Mouse (Mus musculus) layer of hippocampus, adult 2 months (tissue): Measurements from ENCODE around the gene H1fnt. TPM values are rescaled to one million over a fixed set of nuclear protein-coding genes. Genes with fewer than 3 reads are reported as not detected.

Source experiments
- DNase-seq, 2 experiments: peaks; one replicate each; pipeline ENCODE4 v3.0.0; 2022; ENCODE audit warnings: low spot score in 2 of 2
- H3K27ac ChIP-seq: fragments of 200-600 bp; 2 replicates; pipeline ENCODE4 v1.8.1; 2022
- H3K4me3 ChIP-seq: fragments of 200-600 bp; 2 replicates; pipeline ENCODE4 v1.8.1; 2022; ENCODE audit warnings: mild to moderate bottlenecking
- CTCF ChIP-seq: fragments of 200-600 bp; conservative IDR thresholded peaks from 2 replicates; pipeline ENCODE4 v1.8.1; 2022; ENCODE audit warnings: antibody characterized with exemption, mild to moderate bottlenecking, moderate library complexity
- total RNA-seq, 2 experiments: library from RNA; stranded (reverse); gene quantifications; 2 replicates each; pipeline ENCODE4 v1.2.3; 2021

Gene H1fnt
- total RNA-seq, 2 experiments from 2014 or later, result not detected

DNA sequence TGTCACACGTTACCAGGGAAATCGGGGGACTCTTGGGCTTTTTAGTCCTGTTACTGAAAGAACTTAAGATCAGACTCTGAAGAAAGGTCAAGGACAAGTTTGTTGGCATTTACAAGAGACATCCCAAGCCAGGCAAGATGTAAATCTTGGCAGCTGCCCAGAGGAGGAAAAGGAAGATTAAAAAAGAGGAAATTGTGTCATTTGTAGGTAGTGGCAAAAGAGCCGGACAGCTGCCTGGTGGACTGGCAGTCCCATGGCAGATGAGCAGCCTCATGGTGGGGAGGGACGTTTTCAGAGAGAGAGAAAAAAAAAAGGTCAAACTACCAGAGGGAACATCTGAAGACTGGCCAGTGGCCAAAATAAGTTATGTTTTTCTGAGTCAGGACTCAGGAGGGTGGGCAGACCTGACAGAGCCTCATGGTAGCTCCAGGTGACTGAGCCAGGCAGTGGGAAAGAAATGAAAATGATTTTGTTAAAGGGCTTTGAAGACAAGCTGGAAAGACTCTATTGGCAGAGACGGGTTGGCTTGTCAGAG lies 43.7 kb downstream of the H1fnt start:
- DNase-seq, result no peak
- TF ChIP-seq CTCF, result no peak
- Histone ChIP-seq H3K27ac (no peak overlapping the region), H3K4me3 (no peak overlapping the region)

DNA sequence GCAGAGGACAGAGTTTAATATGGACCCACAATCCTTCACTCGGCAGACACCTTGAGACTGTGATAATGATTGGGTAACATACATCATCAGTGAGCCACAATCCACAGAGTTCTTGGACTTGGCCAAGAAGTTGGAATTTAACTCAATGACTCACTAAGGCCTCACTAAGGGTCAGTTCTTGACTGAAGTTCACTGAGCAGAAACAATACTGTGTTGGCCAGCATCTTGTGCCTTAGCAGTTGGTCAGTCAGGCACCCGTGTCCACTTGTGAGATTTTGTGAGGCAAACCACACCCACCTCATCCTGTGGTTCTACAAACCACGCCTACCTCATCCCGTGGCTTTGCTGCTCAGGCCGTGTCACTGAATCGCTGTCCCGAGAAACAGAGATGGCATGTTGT lies 47.4 kb downstream of the H1fnt start:
- H3K4me3 ChIP-seq, result no peak overlapping the region
- TF ChIP-seq CTCF, result no peak
- DNase-seq, result no peak
- no peak overlapping the region for H3K27ac ChIP-seq

Other genes starting within 250 kb of the H1fnt start
- 100 to 1,000 TPM; 333 to 349 TPM for gene Pfkm, start 164.7 kb downstream of the H1fnt start, total RNA-seq
- 10 to 100 TPM; 12.7 to 13.5 TPM for gene Senp1, start 163.5 kb downstream of the H1fnt start, total RNA-seq
- 10 to 100 TPM; 51.8 to 55.1 TPM for gene Asb8, start 91.7 kb downstream of the H1fnt start, total RNA-seq
- gene Ccdc184, start 90.1 kb downstream of the H1fnt start, total RNA-seq, result 10 to 100 TPM; 10.6 to 10.9 TPM
- gene Olfr288, start 61.8 kb downstream of the H1fnt start, total RNA-seq, result not detected
- not detected for gene Gm44579, start 36.3 kb downstream of the H1fnt start, total RNA-seq
- 1 to 10 TPM; 4.1 to 4.4 TPM for gene Olfr287, start 36.2 kb downstream of the H1fnt start, total RNA-seq
- not detected for gene Olfr286, start 22.8 kb downstream of the H1fnt start, total RNA-seq
- gene Zfp641, start 38.9 kb upstream of the H1fnt start, total RNA-seq, result 1 to 10 TPM; 6.4 to 6.8 TPM
- not detected for gene Olfr285, start 60.1 kb upstream of the H1fnt start, total RNA-seq
- gene Olfr284, start 83.7 kb upstream of the H1fnt start, total RNA-seq, result not detected
- gene Olfr283, start 123.7 kb upstream of the H1fnt start, total RNA-seq, result not detected
- not detected for gene Olfr282, start 173.9 kb upstream of the H1fnt start, total RNA-seq
- not detected for gene Olfr281, start 195.3 kb upstream of the H1fnt start, total RNA-seq
- not detected for gene OR5BS1P, start 212.6 kb upstream of the H1fnt start, total RNA-seq
- gene Lalba, start 225.4 kb upstream of the H1fnt start, total RNA-seq, result not detected
- not detected for gene Olfr279, start 235.1 kb upstream of the H1fnt start, total RNA-seq